Mouse (Mus musculus): Measurements from ENCODE around the gene Pcif1. TPM values are rescaled to one million over a fixed set of nuclear protein-coding genes. Genes with fewer than 3 reads are reported as not detected.
A peak's percentile ranks its signal among the peaks of the same experiment; 100 is the strongest.
"Not testable (repeated sequence)": the region's sequence is repeated elsewhere in the genome, so short reads cannot be mapped to it uniquely, and the experiment has no call there.

The Pcif1 gene
- total RNA-seq, 2 experiments from 2014 or later = 41.9 to 45.2 TPM

DNA sequence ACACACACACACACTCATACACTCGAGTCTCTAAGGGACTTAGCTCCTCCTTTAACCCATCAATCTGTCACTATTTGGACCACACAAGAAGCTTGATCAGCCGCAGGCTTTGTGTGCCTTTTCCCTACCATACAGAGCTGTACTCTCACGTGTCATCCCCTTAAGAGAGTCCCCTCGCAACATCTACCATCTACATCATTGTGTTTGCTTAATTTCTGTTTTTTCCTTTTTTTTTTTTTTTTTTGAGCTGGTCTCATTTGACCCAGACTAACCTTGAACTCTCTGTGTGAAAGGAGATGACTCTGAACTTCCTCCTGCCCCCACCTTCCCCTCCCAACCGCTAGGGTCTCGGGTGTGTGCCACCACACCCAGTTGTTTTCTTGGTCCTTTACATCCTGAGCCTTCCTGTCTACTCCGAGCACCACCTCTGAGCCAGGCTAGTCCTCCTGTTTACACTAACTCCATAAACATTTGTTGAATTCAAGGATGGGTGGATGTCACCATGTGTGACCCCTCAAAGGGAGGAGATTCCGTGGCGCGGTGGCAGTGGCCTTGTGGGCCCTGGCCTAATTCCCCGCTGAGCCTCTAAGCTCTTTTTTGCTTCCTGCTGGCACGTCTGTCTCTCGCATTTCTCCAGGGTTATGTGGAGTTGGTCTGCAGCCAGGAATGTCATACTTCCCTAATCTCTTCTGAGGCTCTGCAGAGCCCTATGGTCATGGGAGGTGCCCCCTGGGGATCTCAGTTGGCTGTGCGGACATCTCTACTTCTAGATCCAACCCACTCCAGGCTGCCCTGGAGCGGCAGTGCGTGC, 12.2 kb upstream of the Pcif1 start:
- no peak for DNase-seq (ENCODE audit: low spot score in 2 of 2)

DNA sequence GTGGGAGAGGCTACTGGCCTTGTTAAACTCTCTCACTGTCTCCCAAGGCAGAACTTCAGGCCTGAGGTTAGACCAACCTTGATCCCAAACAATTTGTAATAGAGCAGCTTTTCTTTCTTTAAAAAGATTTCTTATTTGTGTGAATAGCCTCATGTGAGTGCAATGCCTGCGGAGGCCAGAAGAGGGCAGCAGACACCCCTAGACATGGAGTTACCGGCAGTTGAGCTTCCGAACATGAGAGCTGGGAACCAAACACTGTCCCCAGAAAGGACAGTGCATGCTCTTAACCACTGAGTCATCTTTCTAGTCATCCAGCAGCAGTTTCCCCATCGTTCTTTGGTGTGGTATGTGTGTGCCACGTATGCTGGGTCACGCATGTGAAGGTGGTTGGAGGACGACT, 11.5 kb upstream of the Pcif1 start:
- DNase-seq (ENCODE audit: low spot score in 2 of 2) = no peak

DNA sequence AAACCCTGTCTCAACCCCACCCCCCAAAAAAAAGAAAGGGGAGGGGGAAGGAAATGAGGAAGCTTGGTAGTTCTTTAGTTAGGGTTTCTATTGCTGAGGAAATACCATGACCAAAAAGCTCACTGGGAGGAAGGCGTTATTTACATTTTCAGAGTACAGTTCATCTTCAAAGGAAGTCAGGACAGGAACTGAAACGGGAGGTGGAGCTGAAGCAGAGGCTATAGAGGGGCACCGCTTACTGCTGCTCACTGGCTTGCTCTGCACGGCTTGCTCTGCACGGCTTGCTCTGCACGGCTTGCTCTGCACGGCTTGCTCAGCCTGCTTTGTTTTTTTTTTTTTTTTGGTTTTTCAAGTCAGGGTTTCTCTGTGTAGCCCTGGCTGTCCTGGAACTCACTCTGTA, 10.6 kb upstream of the Pcif1 start:
- no peak for DNase-seq (ENCODE audit: low spot score in 2 of 2)

DNA sequence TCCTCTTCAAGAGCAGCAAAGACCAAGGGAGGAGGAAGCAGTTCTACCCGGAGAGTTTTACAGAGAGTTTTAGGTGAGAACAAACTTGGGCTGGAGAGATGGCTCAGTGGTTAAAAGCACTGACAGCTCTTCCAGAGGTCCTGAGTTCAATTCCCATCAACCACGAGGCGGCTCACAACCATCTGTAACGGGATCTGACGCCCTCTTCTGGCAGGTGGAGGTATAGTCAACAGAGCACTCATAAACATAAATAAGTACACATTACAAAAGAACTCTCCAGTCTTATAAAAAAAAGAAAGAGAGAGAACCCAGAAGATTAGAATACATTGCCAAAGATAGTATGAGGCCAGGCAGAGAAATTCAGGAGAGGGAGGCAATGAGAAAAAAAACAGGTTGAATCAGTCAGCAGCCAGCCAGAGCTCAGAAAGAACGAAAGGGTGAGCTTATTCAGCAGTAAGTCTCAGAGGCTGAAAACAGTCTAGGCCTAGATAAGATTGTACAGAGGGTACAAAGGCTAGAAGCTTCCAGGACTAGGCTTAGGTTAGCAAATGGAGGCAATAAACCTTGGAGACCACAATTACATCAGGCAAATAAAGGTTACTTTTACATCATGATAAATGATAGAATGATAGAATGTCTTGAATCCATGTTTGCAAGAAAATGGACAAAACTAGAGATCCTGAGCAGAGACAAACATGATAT, 7.4 kb upstream of the Pcif1 start:
- no peak for DNase-seq (ENCODE audit: low spot score in 2 of 2)

DNA sequence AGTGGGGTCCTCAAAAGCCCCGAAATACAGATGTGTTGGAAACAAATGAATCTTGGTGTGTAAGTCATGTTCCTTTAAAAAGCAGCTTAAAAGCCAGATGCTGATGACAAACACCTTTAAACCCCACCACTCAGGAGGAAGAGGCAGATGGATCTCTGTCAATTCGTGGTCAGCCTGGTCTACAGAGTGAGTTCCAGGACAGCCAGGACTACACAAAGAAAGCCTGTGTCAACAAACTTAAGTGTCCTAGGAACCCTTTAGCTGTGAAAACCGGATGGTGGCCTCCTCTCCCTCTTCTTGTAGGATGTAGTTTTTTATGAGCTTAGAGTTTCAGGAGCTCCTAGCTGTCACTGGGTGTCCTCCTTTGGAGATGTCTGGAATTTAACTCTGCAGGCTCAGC, 5.5 kb upstream of the Pcif1 start:
- DNase-seq (ENCODE audit: low spot score in 2 of 2) = no peak

DNA sequence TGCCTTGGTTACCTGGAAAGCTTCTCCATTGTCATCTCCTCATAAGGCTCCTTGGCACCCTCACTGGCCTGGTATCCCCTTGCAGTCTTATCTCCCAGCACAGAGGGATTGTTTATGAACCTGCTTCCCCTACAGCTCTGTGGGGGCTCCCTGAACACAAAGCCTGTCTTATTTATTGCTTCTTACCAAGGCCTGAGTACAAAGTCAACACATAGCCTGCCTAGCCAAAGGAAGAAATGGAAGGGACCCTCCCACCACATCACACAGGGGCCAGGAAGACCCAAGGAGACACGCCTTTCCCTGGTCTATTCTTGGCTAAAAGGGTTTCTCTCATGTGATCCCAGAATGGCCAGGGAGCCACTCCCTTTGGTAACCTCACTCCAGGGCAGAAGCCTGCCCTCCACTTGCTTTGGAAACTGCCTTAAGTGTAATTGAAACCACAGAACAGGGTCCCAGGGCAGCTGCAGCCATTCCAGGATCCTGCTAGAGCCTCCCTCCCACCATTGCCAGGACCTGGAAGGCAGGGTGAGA, 4.8 kb upstream of the Pcif1 start:
- DNase-seq (ENCODE audit: low spot score in 2 of 2) = no peak

DNA sequence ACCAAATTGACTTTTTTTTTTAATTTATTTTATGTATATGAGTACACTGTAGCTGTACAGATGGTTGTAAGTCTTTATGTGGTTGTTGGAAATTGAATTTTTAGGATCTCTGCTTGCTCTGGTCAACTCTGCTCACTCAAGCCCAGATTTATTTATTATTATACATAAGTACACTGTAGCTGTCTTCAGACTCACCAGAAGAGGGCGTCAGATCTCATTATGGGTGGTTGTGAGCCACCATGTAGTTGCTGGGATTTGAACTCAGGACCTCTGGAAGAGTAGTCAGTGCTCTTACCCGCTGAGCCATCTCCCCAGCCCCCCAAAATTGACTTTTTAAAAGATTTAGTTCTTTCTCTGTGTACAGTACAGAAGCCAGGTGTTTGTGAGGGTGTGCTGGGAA, 3.5 kb upstream of the Pcif1 start:
- DNase-seq (ENCODE audit: low spot score in 2 of 2) = not testable (repeated sequence)

DNA sequence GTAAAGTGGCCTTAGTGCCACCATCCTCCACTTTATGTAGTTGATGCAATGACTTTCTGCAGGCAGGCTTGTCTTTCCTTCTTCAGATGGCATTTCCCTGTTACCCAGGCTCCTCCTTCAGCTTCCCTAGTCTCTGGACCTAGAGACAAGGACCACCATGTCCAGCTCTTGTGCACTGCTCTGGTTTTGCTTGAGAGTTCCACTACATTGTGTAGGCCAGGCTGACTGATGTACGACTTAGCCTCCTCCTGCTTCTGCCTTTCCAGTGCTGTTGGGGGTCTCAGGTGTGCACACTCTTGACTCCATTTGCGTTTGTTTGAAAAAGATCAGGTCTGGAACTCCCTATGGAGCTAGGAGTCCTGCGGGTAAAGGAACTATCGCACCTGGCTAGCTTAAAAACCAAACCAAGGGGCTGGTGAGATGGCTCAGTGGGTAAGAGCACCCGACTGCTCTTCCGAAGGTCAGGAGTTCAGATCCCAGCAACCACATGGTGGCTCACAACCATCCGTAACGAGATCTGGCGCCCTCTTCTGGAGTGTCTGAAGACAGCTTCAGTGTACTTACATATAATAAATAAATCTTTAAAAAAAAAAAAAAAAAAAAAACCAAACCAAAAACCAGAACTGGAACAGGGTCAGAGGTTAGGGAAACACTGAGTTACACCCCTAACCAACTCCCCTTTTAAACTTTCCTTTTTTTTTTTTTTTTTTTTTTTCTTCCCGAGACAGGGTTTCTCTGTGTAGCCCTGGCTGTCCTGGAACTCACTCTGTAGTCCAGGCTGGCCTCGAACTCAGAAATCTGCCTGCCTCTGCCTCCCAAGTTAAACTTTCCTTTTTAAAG, 1.5 kb upstream of the Pcif1 start:
- DNase-seq (ENCODE audit: low spot score in 2 of 2) = not testable (repeated sequence)

DNA sequence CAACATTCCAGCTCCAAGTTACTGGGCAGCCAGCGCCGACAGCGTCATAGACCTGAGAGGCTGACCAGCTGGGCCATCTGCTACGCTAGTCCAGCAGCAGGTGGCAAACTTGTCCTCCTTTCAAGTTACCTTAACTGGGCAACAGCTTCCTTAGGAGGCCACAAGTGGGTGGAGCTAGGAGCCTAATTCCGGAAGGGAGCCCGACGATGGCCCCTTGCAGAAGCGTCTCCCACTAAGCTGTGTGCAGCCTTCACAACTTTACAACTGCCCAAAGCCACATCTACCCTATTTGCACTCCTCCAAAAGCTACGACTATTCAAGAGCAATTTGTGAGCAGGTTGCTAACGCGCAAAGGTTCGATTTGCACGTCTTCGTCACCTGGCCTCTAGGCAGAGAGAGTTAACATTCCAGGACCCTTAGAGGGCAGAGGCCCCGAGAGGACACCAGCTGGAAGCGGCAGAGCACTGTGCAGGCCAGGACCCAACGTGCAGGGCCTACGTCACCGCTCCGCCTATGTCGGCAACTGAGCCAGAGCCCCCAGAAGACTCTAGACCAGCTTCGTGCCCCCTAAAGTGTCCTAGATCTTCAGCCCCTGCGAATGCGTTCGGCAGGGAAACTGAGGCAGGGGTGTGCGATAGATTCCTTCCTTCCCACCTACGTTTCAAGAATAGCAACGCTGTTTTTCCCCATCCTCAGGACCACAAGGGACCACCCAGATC, 436 bp upstream of the Pcif1 start:
- peak in 1 of 2 experiments; percentile 44 for DNase-seq (ENCODE audit: low spot score in 2 of 2)

DNA sequence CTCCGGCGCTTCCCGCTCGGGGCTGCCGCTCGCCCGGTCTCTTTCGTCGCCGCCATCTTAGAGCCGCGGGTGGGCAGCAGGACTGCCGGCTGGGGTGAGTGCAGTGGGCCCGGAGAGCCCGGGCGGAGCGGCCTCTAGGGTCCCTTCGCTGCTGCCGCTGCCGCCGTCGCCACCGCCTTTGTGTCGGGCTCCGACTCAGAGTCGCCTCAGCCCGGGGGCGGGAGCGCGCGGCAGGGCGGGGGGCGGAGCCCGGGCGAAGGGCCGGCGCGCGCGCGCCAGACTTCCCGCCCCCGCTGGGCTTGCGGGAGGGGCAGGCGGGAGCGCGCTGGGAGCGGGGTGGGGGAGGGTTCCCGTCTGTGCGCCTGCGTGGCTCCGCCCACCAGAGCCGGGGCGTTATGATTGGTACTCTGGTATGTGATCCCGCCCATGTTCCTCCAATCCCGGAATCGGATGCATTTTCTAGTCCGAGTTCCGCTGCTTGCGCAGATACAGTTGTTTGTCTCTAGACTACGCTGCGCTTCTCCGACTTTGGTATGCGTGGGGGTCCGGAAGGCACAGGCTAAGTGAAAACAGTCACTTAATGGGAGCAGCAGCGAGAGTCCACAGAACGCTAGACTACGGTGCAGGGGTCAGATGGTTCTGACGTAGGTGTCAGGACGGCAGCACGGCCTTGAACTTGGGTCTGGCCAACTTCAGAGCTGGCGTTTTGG, 619 bp downstream of the Pcif1 start:
- peak; percentile 91 to 97 for DNase-seq (ENCODE audit: low spot score in 2 of 2)

DNA sequence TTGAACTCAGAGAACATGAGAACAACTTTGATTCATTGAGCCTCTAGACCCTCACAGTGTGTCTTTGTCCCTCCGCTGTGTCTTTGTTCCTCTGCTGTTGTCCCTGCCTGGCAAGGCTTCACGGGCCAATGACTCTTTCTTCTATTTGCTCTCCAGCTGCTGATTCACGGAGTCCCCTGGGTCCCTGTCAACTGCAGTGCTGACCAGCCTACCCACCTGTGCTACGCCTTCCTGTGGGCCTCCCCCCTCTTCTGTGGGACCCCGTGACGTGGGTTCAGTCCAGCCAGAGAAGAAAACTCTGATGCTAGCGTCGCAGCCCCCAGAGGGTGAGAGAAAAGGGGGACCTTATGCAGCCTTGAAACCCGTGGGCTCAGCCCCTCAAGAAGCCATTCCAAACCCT, 3.5 kb downstream of the Pcif1 start:
- DNase-seq (ENCODE audit: low spot score in 2 of 2) = no peak

DNA sequence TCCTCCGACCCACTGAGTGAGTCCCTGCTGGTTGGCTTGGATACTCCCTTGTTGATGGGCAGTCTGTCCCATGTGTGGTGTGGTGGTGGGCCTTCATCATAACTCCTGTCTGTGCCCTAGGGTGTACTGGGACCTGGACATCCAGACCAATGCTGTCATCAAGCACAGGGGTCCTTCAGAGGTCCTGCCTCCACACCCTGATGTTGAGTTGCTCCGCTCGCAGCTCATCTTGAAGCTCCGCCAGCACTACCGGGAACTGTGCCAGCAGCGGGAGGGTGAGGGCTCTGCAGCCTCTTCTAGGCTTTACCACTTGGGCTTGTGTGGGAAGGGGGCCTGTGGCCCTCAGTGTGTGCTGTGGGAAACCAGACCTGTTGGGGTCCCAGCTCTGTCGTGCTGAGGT, 6.7 kb downstream of the Pcif1 start:
- DNase-seq (ENCODE audit: low spot score in 2 of 2) = peak; percentile 80 to 89

DNA sequence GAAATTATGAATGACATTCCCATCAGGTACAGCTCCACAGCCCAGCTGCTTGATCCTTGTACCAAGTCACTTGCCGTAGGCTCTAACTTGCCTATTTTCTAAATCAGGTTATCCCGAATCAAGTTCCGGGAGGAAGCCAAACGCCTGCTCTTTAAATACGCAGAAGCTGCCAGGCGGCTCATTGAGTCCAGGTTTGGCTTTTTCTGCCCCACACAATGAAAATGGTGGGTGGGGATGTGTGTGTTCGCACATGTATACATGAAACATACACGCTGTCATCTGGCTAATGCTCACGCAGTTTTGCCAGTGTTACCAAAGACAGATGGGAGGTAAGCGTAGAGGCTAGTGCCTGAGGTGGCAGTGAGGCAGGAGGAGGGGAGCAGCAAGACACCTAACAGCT, 7.5 kb downstream of the Pcif1 start:
- no peak for DNase-seq (ENCODE audit: low spot score in 2 of 2)

DNA sequence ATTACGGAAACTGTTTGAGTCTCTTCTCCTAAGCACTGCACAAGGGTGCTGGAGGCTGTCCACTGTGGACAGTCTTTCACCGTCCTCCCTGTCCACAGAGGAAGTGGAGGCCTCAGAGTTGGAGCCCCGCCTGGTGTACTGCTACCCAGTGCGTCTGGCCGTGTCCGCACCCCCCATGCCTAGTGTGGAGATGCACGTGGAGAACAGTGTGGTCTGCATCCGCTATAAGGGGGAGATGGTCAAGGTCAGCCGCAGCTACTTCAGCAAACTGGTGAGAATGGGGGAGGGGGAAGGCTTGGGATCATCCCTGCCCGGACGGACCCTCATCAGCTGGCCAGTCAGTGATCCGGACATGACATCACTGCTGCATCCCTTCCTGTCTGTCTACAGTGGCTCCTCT, 9.9 kb downstream of the Pcif1 start:
- no peak for DNase-seq (ENCODE audit: low spot score in 2 of 2)

DNA sequence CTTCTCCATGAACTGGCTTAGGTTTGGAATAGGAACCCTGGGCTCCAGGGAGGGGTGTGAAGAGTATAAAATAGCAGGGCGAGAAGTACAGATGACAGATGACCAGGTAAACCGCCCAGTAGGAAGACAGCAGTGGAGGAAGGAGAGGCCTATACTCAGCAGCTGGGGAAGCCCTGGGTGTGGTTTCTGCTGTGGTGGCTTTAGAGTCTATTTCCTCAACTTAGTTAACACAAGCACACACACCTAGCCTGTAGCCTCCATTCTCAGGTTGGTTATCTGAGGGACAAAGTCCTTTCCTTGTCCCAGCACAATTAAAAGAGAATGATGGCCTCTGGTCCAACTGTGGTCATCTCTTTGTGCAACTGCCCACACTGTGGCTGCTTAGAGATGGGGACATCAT, 10.9 kb downstream of the Pcif1 start:
- DNase-seq (ENCODE audit: low spot score in 2 of 2) = no peak

DNA sequence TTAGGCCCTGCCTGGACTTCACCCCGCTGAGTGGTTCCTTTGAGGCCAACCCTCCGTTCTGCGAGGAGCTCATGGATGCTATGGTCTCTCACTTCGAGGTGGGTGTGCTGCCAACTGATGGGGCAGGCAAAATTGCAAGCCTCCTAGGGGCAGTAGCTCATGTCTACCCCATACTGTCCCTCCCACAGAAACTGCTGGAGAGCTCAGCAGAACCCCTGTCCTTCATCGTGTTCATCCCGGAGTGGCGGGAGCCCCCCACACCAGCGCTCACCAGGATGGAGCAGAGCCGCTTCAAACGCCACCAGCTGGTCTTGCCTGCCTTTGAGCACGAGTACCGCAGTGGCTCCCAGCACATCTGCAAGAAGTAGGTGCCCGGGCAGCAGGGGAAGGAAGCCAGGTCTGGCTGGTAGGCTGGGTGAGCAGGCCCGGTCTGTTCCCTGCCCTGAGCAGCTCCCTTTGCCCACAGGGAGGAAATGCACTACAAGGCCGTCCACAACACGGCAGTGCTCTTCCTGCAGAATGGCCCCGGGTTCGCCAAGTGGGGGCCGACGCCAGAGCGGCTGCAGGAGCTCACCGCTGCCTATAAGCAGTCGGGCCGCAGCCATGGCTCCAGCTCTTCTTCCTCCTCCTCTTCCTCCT, 11.4 kb downstream of the Pcif1 start:
- no peak for DNase-seq (ENCODE audit: low spot score in 2 of 2)

DNA sequence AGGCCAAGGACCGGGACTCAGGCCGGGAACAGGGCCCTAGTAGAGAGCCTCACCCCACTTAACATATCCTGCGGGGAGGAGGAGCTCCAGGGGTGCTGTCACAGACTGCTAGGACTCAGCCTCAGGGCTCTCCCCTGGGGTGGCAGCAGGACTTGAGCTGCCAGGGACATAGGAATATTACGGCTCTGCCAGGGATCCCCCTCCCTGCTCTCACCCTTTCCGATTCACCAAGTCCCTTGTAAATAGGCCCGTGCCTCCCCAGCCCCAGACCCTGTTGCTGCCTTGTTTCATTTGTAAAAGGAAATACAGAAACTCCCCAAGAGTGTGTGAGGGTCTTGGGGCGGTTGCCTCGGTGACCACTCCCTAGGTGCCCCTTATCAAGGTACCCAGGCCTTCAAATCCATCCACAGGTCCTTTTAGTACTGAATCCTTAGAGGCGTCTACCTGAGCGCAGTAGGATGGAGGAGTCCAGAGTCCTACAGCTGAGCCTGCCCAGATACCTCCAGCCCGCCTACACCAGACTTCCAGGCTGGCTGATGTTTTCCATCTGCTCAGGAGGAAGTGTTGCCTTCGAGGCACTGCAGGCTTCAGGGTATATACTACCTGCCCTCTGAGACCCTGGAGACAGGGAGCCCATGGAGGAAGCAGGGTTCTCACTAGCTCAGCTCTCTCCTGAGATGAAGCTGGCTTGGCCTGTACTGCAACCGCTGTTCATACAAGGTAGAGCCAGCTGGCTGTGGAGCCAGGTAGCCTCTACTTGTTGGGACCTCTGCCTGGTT, 12.1 kb downstream of the Pcif1 start:
- DNase-seq (ENCODE audit: low spot score in 2 of 2) = no peak

DNA sequence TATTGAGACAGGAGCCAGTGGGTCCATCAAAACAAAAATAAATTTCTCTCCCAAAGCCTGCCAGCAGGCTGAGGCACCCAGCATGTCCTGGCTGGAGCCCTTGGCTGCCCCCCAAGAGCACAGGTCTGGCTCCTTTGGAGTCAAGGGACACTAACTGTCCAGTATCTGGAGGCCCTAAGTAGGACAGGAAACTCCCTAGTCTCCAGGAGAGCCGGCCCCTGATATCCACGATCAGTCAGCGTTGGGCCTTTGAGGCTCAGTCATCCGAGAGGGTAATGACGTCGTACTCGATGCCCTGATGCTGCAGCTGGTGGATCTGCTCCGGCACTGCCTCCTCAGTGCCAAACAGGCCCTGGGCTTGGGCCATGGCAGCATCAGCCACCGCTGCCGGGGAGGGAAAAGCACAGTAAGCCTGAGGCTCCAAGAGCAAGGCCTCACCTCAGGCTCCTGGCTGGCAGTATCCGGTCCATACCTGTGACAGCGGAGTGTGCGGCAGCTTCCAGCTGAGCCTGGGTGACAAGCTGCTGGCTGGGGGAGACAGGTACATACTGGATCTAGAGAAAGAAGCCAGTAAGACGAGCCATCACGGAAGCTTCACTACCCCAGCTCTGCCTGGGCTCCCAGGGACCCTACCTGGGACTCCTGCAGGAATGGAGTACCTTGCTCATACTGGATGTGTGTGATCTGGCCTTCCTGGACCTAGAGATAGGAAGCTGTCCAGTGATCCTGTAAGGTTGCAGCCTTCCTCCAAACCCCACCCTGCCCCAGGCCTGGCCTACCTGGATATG, 13.0 kb downstream of the Pcif1 start:
- no peak for DNase-seq (ENCODE audit: low spot score in 2 of 2)

All from layer of hippocampus, adult 18-20 months (tissue).